Mouse (Mus musculus) T-cell, adult 2 months (primary cell): ENCODE measurements around the gene Rhebl1.

Experiments used
- DNase-seq: peaks from one replicate; pipeline ENCODE4 v3.0.0; 2022; ENCODE audit warnings: low spot score

Gene Rhebl1

DNA sequence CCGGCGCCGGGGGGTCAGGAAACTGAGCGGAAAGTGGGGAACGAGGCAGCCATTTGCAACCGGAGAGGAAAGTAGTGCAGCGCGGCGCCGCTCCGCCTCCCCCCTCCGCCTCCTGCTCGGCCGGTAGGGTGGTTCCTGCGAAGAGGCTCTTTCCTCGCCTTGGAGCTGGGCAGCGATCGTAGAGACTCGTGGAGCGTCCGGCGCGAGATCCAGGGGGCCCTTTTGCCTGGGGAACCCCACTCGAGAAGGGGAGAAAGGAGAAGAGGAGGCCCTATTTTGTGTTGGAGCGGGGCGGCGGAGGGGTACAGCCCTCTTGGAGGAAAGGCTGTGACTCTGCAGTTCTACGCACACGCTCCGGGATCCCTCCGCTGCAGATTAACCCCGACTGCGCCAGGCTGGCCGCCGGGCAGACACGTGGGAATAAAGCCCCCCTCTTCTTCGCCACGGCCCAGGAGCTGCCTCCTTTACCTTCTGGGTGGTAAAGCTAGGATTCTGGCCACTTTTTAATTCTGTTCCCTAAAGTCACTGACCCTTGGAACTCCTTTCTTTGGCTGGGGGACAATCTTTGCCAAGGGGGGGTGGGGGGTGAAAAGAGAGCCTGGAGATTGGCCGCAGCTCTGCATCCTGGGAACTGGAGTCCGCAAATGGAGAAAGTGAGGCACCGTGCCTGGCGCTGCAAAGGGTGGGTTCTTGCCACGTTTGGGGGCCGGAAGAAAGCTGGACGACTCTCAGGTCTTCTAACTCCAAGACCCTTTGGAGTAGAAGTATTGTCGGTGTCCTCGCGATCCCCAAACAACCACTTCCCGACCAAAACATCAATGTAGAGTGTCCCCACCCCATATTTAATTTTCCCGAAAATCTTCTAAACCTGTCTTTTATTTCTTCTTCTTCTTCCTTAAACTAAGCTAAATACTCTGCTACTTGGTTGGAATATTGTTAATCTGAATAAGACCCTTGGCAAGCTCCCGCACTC, 22.1 kb downstream of the Rhebl1 start:
- peak; percentile 88 for DNase-seq

DNA sequence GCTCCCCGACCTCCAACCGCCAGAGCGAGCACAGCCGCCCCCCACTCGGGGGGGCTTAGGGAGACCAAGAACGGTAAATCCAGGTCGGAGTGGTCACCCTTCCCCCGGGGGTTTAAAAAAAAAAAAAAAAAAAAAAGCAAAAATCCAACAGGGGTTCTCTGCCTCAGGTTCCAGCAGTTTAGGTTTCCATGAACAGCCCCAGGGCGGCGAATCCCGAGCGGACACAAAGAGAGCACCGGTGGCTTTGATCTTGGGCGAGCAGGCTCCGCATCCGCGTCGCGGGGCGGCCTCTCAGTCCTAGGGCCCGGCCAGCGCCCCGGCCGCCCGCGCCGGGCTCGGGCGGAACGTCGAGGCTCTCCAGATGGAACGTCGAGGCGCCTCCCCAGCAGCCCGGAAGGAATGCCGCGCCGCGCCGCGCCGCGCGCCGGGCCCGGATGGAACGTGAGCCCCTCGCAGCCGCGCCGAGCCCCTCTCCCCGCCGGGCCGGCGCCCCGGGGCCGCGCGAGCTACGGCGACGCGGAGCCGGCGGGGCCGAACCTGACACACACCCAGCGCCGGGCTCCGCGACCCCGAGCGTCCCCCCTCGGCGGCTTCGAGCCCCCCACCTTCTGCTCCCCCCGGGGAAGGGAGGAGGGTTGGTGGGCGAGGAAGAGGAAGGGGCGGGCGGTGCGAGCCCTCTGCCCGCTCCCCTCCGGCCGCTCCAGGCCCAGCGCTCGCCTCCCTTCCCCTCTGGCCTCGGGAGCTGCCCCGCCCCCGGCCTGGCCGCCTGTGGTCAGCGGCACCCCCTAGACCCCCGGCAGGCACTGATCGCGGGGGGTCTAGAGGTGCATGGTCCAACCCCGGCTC, 23.0 kb downstream of the Rhebl1 start, which contains the start of gene Kmt2d:
Gene Kmt2d, minus strand, starts transcription at position 135 of the 846 bp plus-strand sequence.
- DNase-seq, result no peak

DNA sequence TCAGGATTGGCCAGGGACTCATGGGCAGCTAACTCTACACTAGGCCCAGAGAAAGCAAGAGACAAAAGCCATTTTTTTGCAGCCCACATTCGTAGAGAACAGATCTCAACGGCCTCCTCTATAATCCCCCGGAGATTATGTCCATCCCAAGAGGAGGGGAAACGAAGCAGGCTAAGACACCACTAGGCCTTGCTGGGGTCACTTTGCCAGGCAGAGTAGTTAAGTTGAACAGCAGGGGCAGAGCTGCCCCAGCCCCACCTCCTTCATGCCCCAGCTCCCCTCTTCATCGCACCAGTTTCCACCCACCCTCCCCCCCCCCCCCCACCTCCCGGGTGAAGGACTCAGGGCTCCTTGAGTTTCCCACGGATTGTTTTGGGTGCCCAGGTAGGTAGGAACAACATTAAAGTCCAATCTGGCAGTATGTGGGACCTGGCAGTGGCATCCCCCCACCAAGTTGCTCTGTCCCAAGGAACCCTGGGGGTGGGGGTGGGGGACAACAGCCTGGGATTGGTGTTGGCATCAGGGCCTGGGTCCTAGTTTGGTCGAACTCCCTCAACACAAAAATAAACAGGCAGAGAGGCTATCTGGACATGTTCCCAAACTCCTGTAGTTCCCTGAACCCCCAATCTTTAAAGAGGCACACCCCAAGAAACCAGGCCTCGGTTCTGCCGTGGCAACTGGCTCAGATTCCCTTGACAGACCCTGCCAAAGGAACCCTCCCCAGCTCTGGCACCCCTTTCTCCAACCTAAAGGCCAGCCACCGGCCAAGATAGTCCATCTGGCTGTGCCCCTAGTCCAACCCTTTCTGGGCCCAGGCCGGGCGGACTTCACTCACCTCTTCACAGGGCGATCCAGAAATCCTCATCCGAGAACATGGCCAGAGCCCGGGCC, 23.9 kb downstream of the Rhebl1 start:
- DNase-seq, result no peak

DNA sequence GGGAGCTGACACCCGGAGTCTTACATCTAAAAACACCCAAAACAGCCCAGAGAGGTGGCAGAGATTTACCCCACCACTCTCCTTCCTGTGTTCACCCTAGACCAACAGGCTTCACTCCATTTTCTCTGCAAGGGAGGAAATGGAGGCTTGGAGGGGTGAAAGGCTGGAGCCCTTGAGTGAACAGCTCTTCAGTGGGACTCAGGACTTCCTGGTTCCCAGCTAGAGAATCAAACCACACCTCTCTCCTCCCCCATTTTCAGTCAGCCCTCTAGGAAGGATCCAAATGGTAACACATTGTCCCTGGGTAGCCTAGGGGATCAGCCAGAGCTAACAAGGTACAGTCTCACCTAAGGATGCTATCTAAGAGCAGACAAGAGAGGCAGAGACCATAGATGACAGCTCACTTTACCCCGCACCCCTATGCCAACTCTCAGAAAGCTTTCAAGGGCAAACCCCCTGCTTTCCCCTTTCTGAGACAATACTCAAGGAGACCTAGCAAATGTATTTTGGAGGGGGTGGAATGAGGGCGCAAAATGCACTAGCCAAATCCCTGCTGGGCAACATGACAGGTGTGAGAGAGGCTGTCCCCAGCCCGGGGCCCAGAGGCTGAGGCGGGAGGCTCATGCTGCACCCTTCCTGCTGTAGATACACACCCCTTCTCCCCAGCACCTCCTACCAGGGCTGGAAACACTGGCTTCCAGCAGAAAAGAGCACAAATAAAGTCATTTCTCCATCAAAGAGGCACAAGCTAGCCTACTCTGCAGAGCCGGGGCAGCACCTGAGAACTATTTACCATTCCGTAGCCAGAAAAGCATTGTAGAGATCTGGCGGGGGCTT, 24.8 kb downstream of the Rhebl1 start:
- DNase-seq, result peak; percentile 49

DNA sequence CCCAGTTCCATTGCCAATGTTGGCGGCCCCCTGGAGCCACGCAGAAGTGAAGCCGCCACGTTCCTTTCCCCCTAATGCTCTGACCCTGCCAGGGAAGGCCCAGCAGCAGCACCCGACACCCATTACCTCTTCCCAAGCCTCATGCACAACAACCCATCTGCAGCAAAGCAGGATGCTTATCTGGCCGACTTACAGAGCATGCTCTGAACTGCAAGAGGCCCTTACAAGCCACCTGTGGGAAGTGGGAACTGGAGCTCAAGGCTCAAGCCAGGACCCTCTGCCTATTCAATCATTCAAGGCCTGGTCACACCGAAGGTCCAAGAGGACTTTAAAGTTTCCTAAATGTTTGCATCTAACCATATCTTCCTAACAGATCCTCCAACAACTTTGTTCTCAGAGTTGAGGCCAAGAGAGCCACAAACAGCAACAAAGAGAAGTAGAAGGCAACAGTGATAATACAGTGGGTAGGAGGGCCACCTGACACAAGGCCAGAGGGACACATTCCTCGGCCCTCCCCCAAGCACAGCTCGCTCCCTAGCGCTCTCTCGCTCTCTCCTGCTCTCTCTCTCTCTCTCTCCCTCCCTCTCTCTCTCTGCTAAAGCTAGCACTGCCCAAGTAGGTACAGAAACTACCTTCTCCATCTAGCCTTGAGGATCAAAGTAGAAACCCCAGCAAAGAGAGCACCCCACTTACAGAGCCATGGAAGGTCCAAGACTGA, 25.8 kb downstream of the Rhebl1 start:
- no peak for DNase-seq

DNA sequence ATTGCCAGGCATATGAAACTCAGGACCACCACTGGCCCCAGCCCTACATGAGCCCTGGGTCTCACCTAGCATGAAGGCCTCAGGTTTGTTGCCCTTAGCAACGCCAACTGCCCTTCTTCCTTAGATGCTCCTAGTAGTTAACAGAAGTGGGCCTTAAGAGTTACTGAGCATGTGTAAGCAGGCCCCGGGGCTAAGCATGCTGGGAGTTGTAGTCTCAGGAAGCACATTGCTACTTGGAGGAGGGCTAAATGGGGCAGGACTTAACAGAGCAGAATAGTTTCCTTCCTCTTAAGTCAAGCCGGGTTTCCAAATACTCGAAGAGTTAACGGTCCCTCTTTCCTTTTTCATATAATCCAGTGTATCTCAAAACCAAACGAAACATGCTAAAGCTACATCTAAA, 27.0 kb downstream of the Rhebl1 start:
- DNase-seq, result peak; percentile 77

DNA sequence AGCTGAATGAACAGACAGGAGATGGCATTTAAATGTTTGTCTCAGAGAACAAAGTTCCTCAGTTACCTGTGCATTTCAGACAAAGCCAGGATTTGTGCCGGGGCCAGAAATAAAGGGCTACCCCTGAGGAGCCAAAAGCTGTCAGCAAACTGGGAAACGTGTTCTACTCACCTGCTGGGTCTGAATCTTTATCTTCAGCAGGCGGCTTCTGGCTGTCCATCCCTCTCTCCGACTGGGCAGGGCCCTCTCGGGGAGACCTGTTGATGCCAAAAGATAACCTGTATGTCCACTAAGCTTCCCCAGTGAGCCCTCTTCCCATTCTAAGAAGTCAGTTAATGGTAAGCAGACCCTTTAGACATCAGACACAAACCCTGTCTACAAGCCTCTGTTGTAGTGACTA, 27.8 kb downstream of the Rhebl1 start:
- DNase-seq, result no peak

DNA sequence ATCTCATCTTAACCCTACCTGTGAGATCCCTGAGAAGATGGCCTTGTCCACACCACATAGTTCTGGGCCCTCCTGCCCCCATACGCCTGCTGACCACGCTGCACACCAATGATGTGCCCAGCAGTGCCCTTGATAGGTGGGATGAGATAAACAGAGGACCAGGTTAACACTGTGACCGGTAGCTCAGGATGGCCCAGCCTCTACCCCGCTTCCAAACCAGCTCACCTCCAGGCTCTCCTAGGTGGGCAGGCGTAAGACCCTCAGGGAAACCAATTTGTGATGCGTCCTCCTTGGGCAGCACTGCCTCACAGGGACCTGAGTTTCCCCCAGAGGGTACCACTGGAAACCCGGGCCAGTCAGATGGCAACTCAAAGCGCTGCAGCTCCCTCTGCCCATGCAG, 28.6 kb downstream of the Rhebl1 start:
- no peak for DNase-seq

DNA sequence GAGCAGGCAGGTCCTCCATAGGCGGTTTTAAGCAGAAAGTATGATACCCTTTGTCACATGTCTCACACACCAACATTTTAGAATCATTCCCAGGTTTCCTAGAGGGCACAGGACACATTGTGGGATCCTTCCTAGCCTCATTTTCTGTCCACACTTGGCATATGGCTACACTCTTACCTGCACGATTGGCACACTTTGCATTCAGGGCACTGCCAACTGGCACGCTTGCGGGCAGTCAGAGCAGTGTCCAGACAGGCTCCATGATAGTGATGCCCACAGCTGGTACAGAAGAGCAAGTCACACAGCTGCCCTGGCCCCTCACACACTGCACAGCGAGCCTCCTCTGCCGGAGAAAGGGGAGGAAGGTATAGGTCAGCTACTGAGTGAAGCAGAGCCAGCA, 29.4 kb downstream of the Rhebl1 start:
- DNase-seq, result no peak

DNA sequence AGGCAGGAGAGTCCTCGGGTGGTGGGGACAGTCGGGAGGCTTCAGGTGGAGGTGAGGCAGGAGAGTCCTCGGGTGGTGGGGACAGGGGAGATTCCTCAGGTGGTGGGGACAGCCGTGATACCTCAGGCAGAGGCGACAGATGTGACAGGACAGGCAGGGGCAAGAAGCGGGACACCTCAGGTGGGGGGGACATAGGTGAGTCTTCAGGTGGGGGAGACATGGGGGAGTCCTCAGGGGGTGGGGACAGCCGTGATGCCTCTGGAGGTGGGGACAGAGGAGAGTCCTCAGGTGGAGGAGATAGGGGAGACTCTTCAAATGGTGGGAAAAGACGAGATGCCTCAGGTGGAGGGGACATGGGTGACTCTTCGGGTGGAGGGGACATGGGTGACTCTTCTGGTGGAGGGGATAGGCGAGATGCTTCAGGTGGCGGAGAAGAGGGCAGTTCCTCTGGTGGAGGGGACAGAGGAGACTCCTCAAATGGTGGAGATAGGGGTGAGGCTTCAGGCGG, 30.8 kb downstream of the Rhebl1 start:
- DNase-seq, result no peak

DNA sequence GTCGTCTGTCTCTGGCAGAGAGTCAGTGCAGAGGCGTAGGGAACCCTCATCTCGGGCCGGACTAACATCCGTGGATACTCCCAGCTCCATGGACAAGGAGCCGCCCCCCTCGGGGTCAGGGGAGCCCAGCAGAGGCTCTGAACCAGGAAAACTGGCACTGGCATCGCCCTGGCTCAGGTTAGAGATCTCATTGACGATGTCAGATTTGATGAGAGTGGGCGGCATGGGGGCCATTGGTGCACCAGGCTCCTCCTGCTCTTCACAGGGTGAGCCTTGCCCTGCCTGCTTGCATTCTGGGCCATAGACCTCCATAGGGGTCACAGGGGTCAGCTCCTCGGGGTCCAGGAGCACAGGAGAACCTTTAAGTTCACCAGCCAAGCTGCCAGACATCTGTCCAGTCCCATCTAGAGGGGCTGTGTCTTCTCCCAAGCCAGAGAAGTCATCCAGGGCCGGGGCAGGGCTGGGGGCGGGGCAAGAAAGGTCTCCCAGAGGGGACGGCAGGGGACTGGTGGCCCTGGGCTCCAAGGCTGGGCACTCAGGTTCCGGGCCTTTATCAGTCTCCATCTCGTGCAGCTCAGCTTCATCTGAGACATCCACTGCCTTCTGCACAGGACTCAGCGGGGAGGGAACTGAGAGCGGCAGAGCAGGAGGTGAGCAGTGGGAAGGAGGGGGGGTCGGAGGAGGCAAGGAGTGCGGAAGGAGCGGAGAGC, 32.5 kb downstream of the Rhebl1 start:
- no peak for DNase-seq

DNA sequence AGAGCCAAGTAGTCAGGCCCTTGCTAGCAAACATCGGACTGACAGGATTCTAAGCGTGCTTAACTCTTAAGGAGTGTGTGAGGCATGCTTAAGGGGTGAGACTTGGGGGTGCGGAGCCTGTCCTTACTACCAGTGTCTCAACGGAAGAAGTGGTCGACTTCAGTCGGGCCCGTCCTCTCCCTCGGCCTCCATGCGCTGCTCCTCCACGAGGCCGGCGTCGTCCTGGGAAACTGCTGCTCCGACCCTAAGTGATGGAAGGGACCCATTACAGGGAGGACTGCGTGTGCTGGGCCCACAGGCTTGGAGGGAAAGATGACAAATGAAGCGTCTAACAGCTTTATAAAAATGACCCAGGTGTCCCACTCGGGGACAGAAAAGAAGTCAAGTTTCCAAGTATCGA, 33.4 kb downstream of the Rhebl1 start:
- DNase-seq, result no peak

DNA sequence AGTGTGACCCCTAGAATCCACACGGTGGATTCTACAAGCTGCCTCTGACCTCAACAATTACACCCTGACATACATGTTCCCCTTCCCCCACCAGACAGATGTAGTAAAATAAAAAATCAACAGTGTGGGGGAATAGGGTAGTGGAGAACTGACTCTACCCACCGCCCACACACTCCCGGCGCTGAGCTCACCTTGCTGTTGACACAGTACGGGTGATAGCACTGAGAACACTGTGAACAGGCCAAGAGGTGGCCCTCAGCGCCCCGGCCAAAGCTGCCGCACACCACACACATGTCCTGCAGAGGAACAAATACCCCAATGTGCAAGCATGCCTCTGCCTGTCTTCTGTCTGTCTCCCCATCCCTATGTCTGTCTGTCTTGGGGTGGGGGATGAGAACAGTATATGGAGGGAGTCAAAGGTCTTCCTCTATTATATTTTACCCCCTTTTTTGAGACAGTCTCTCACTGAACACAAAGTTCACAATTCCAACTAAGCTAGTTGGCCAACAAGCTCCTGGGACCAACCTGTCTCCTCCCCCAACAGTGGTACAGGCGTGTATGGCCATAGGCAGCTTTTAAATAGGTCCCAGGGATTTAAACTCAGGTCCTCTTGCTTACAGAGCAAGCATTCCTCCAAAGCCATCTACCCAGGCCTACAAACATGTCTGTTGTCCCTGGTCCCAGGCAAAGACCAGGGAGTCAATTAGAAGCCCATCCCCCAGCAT, 34.9 kb downstream of the Rhebl1 start:
- DNase-seq, result no peak

DNA sequence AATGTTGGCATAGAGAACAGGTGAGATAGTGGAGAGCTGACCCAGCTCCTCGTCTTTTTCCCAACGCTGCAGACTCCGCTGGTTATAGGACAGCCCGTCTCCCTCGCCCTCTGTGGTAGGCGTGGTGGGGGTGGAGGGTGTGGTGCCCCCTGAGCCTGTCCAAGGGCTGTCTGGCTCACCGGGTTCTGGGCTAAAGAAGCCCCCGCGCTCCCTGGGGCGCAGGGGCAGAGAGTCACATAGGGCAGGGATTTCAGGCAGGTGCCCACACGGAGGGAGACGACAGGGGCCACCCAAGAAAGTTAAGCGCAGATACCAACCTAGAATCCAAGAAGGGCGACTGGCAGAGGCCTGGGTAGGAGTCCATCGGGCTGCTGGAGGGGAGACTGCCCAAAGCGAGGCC, 40.1 kb downstream of the Rhebl1 start:
- DNase-seq, result no peak

DNA sequence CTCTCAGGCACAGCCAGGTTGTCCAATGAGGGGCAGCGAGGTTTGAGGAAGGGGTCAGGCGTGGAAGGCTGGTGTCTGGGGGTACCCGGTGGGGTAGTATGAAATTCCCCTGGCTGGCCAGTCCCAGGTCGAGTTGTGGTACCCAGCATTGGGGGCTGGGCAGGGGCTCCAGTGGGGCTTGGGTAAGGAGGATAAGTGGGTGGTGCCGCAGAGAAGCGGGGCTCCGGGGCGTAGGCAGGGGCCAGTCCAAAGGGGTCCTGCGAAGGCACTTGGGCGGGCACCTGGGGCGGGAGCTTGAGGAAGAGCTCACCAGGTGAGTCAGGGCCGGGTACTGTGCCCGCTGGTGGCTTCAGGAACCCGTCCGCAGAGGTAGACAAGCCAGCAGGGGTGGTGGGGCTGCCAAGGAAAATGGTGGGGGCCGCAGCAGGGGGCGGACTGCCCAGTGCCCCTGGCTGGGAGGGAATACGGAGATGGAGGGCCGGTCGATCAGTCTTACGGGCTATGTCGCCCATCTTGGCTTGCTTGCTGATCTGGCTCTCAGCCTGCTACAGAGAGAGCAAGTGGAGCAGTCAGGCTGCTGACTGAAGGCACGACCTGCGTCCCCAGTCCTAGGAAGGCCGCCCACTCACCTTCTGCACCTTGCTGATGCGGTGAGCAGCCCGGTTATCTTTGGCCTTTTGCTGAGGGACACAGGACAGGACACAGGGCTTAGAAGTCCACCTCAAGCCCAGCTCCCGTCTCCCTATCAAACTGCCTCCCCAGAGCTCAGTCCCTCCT, 41.0 kb downstream of the Rhebl1 start:
- DNase-seq, result no peak

DNA sequence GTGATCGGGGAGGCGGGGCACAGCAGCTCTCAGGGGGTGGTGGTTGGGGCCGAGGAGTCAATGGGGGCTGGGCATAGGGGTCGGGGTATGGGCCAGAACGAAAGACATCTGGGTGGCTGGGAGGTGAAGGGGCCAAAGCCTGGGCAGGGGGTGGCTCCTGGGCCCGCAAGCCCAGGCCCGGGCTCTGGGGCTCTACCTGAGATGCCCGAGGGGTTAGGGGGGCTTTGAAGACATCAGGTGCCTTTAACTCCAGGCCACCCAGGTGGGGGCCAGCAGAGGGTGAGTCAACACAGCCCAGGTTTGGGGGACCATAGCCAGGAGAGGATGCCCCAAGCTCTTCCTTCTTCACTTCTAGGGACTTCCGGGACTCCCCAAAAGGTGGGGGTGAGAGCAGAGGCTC, 41.6 kb downstream of the Rhebl1 start:
- DNase-seq, result no peak

DNA sequence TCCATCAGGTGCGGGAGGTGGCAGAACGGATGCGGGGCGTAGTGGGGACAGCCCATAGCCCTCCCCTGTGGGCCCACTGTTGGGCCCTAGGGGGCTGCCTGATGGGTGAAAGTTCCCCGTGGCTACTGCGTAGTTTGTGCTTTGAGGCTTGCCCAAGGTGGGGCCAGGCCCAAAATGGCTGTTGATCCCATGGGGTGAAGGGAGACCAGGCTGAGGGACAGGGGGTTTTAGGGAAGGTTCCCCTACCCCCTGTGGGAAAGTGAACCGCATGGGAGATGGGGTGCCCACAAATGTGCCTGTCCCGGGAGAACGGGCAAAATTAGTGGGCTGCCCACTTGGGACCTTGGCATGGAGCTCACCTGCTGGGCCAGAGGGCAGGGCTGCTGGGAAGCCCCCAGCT, 42.3 kb downstream of the Rhebl1 start:
- DNase-seq, result no peak

DNA sequence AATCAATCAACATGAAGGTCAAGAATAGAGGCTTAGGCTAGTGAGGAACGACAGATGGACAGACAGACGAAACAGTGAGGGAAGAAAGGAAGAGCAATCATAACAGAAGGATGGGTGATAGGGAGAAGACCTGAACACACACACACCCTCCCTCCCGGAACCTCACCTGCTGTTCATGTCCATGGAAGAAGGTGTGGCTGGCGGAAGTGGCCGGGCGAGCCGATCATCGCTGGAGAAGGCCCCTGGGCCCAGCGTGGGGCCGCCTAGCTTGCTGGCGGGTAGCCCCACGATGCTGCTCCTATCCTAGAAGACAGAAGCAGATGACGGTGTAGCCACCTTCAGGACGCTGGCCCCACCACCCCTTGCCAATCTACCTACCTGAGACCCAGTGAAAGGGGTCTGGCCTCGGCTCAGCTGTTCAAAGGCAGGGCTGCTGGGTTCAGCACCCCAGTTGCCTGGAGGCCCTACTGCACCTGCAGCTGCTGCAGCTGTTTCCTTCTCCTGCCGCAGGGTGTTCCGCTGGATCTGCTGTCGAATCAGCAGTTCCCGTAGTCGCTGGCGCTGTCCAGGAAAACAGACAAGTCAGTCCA, 43.0 kb downstream of the Rhebl1 start:
- DNase-seq, result no peak
